Mouse (Mus musculus) embryonic facial prominence, embryonic 14.5 days (tissue): Measurements from ENCODE around the gene Smpd3. TPM values are rescaled to one million over a fixed set of nuclear protein-coding genes. Genes with fewer than 3 reads are reported as not detected.

Experiments
- ATAC-seq: fragments of 200-750 bp; cut with Nextera tagmentation; 2 replicates; pipeline ENCODE4 v1.8.0; 2017; ENCODE audit warnings: low read depth, moderate number of reproducible peaks, moderate TSS enrichment
- DNase-seq: peaks from one replicate; pipeline ENCODE4 v3.0.0-alpha.2; 2015; ENCODE audit warnings: low spot score
- H3K27ac ChIP-seq: fragments of 300-500 bp; sonication (generic); replicated peaks from 2 replicates; pipeline ENCODE4 v1.5.1; 2014; ENCODE audit warnings: low read depth, mild to moderate bottlenecking, low read length, moderate library complexity
- H3K27me3 ChIP-seq: fragments of 300-500 bp; sonication (generic); replicated peaks from 2 replicates; pipeline ENCODE4 v1.6.1; 2014; ENCODE audit warnings: low read length; ENCODE audit not compliant: control insufficient read depth, insufficient read depth
- H3K36me3 ChIP-seq: fragments of 300-500 bp; sonication (generic); 2 replicates; pipeline ENCODE4 v1.6.1; 2014; ENCODE audit warnings: low read length, mixed read lengths; ENCODE audit not compliant: control insufficient read depth, insufficient read depth
- H3K4me1 ChIP-seq: fragments of 300-500 bp; sonication (generic); 2 replicates; pipeline ENCODE4 v1.6.1; 2014; ENCODE audit warnings: antibody characterized with exemption, low read length; ENCODE audit not compliant: control insufficient read depth, insufficient read depth
- H3K4me2 ChIP-seq: fragments of 300-500 bp; sonication (generic); 2 replicates; pipeline ENCODE4 v1.6.1; 2014; ENCODE audit warnings: low read depth, mild to moderate bottlenecking, low read length, moderate library complexity, mixed read lengths
- H3K4me3 ChIP-seq: fragments of 300-500 bp; sonication (generic); 2 replicates; pipeline ENCODE4 v1.5.1; 2014; ENCODE audit warnings: low read depth, mild to moderate bottlenecking, low read length
- H3K9ac ChIP-seq: fragments of 300-500 bp; sonication (generic); 2 replicates; pipeline ENCODE4 v1.6.1; 2014; ENCODE audit warnings: low read depth, mild to moderate bottlenecking, low read length, moderate library complexity, mixed read lengths
- H3K9me3 ChIP-seq: fragments of 300-500 bp; sonication (generic); 2 replicates; pipeline ENCODE4 v1.6.1; 2016; ENCODE audit warnings: low read length; ENCODE audit not compliant: control insufficient read depth
- whole genome bisulfite sequencing: fragments of 180-500 bp; shearing (Covaris S2); extraction: QIAGEN DNeasy Blood & Tissue Kit; methylation state at CpG from one replicate; pipeline ENCODE4 v1.1.7; 2014; 5-methylcytosine and 5-hydroxymethylcytosine counted together
- polyA plus RNA-seq: library from polyadenylated mRNA; unstranded; fragments of >200 nt; fragmentation: Nextera tagmentation; extraction: Ambion mirVana; gene quantifications from 2 replicates; pipeline ENCODE4 v1.2.1, GENCODE M21; 2014

Smpd3 gene
- polyA plus RNA-seq, 1 experiment from 2014 or later = 36.3 TPM

GRCm38 (mm10) chr8:106292484-106293396, 45.0 kb downstream of the Smpd3 start:
- Histone ChIP-seq H3K27me3 (no peaks in the 10 kb centered on the region), H3K4me1 (peaks cover 8% of the 10 kb centered on the region; the same call in 1 of the 2 replicates), H3K4me2 (no peak overlapping the region), H3K36me3 (no peaks in the 10 kb centered on the region), H3K9ac (no peak overlapping the region), H3K27ac (no peak overlapping the region), H3K9me3 (no peaks in the 10 kb centered on the region), H3K4me3 (no peak overlapping the region)
- ATAC-seq (no peak), DNase-seq (peak; percentile 49)
- 56% methylated on average over 20 of the region's 20 CpGs for WGBS

DNA sequence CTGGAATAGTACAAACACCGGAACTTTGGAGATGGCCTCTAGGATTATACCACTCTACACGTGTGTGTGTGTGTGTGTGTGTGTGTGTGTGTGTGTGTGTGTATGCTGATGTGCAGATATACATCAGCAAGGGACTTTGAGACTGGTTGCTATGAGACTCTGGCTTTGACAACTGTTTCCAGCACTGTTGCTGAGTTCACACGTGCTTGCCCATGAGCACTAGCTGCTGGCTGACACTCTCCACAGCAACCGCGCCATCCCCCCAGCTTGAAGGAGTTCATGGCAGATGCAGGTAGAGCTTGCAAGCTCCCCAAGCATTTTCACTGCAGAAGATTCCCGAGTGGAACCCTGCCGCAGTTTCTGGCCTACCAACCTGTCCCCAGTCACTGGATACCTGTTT, 48.3 kb downstream of the Smpd3 start:
- no peak overlapping the region for H3K27ac ChIP-seq
- no peaks in the 10 kb centered on the region for H3K27me3 ChIP-seq
- ATAC-seq = no peak
- H3K9ac ChIP-seq = no peak overlapping the region
- DNase-seq = no peak
- H3K36me3 ChIP-seq = no peaks in the 10 kb centered on the region
- no peaks in the 10 kb centered on the region for H3K9me3 ChIP-seq
- H3K4me3 ChIP-seq = no peak overlapping the region
- H3K4me1 ChIP-seq = peaks cover 8% of the 10 kb centered on the region; the same call in 1 of the 2 replicates
- no peak overlapping the region for H3K4me2 ChIP-seq
- 44% methylated on average over 7 of the region's 7 CpGs for WGBS

DNA sequence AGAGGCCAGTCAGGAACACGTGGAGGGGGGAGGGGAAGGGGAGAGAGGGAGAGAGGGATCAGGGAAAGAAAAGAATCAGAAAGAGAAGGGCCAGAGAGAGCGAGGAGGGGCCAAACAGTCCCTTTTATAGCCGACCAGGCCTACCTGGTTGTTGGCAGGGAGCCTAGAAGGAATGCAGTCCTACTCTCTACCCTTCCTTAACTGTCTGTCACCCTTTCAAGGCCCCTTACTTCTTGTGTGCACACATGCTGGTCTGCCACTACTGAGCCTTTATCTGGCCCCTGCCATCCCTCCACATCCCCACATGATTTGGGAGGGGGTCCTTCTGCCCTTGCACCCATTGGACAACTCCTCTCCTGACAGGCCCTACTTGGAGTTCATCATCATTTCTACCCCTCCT, 49.1 kb downstream of the Smpd3 start:
- Histone ChIP-seq H3K4me3 (no peak overlapping the region), H3K27me3 (no peaks in the 10 kb centered on the region), H3K9ac (no peak overlapping the region), H3K4me1 (peaks cover 8% of the 10 kb centered on the region; the same call in 1 of the 2 replicates), H3K9me3 (no peaks in the 10 kb centered on the region), H3K4me2 (no peak overlapping the region), H3K36me3 (no peaks in the 10 kb centered on the region), H3K27ac (no peak overlapping the region)
- ATAC-seq (no peak), DNase-seq (no peak)
- WGBS = 23% methylated on average over 3 of the region's 3 CpGs

GRCm38 (mm10) chr8:106287445-106287844, 50.3 kb downstream of the Smpd3 start:
- ATAC-seq (no peak), DNase-seq (no peak)
- 25% methylated on average over 2 of the region's 2 CpGs for WGBS
- no peaks in the 10 kb centered on the region for H3K27me3 ChIP-seq
- no peaks in the 10 kb centered on the region for H3K9me3 ChIP-seq
- no peak overlapping the region for H3K27ac ChIP-seq
- H3K4me3 ChIP-seq = no peak overlapping the region
- H3K9ac ChIP-seq = no peak overlapping the region
- H3K4me1 ChIP-seq = no peaks in the 10 kb centered on the region; the same call in 1 of the 2 replicates
- H3K36me3 ChIP-seq = no peaks in the 10 kb centered on the region
- H3K4me2 ChIP-seq = no peak overlapping the region

- ATAC-seq = no peak
- 44% methylated on average over 4 of the region's 4 CpGs for WGBS
- Histone ChIP-seq H3K36me3 (no peaks in the 10 kb centered on the region), H3K27ac (no peak overlapping the region), H3K9me3 (no peaks in the 10 kb centered on the region), H3K9ac (no peak overlapping the region), H3K4me2 (no peak overlapping the region), H3K27me3 (no peaks in the 10 kb centered on the region), H3K4me3 (no peak overlapping the region), H3K4me1 (no peaks in the 10 kb centered on the region)
- no peak for DNase-seq
Measured at GRCm38 (mm10) chr8:106280844-106281243, 56.9 kb downstream of the Smpd3 start.

DNA sequence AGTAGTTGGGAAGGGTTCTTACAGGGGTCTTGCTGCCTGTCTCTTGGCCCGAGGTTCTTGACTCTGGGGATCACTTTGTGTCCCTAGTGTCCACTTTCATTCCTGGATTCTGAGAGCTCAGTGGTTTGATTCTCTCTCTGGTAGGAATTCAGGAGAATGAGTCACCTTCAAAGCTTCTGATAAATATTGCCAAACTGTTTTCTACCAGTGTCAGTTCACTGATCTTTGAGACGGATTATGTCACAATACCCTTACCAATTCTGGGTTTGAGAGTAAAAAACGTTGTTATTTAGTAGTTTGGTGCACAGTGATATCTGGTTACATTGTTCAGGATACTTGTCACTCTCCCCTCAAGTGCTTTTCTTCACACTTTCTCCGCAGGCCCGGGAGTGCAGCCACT, 57.6 kb downstream of the Smpd3 start:
- 43% methylated on average over 5 of the region's 5 CpGs for WGBS
- DNase-seq (no peak), ATAC-seq (no peak)
- Histone ChIP-seq H3K9me3 (no peaks in the 10 kb centered on the region), H3K27ac (no peak overlapping the region), H3K36me3 (no peaks in the 10 kb centered on the region), H3K4me1 (no peaks in the 10 kb centered on the region), H3K4me3 (no peak overlapping the region), H3K4me2 (no peak overlapping the region), H3K27me3 (no peaks in the 10 kb centered on the region), H3K9ac (no peak overlapping the region)

DNA sequence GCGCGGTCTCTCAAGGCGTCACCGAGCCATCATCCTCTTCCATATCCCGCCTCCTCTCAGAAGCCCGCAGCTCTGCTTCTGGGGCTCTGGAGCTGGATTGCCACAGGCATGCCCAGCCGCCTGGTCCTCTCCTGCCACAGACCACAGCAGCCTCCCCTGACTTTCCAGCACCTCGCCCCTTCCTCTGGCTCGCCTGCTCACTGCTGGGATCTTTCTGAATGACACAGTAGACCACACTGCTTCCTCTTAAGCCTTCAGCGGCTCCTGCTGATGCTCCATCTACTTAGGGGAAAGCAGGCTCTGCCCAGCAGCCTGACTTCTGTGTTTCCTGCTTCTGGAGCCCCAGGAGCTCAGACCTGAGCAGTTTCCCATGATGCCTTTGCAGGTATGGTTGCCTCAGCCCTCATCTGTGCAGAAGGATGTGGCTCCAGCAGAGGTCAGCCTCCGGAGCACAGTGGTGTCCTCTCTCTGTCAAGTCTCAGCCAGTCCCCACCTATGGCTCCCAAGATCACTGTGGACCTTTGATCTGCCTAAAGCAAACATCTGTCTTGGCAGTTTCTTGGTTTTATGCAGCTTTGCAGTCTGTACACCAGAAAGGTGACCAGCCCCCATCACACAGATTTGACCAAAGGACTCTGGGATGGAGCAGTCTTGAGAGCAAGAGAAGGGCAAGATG, 59.3 kb downstream of the Smpd3 start:
- DNase-seq (no peak), ATAC-seq (no peak)
- Histone ChIP-seq H3K9ac (no peak overlapping the region), H3K4me2 (no peak overlapping the region), H3K9me3 (no peaks in the 10 kb centered on the region), H3K4me1 (no peaks in the 10 kb centered on the region), H3K36me3 (no peaks in the 10 kb centered on the region), H3K27ac (no peak overlapping the region), H3K27me3 (no peaks in the 10 kb centered on the region), H3K4me3 (no peak overlapping the region)
- 77% methylated on average over 11 of the region's 11 CpGs for WGBS

DNA sequence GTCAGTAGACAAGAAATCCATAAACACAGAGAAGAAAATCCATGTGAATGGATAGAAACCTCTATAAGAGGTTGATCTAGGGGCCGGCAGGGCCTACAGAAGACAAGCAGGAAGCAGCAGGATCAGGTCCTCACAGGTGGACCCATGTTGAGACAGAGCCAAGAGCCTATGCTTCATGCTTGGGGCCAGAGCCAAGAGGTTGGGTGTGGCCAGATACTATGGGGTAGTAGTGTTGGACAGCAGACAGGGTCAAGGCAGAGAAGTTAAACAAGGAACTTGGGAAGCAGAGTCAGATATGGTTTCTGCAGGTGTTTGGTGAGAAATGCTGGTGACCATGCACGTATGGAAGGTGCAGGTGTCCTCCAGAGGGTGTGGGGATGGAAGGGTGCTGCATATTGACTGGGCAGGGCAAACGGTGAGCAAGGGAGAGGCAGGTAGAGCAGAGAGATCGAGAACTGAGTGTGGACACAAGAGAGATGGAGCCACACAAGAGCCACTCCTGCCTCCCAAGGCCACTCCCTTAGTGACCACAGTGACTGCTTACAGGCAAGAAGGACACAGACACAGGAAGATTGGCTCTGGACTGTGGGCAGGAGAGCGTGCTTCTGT, 61.0 kb downstream of the Smpd3 start:
- WGBS = 86% methylated on average over 5 of the region's 5 CpGs
- Histone ChIP-seq H3K27me3 (no peaks in the 10 kb centered on the region), H3K4me1 (no peaks in the 10 kb centered on the region), H3K27ac (no peak overlapping the region), H3K36me3 (no peaks in the 10 kb centered on the region), H3K4me3 (no peak overlapping the region), H3K9ac (no peak overlapping the region), H3K9me3 (no peaks in the 10 kb centered on the region), H3K4me2 (no peak overlapping the region)
- ATAC-seq = no peak
- DNase-seq = no peak
